Mouse (Mus musculus) myocyte (in vitro differentiated cells): ENCODE measurements around the gene Nup107. TPM values are rescaled to one million over a fixed set of nuclear protein-coding genes. Genes with fewer than 3 reads are reported as not detected.

ENCODE experiments used
- H3K27me3 ChIP-seq: one replicate; pipeline ENCODE4 v1.6.1; 2011; ENCODE audit not compliant: control insufficient read depth, insufficient read depth, insufficient read length
- H3K36me3 ChIP-seq: one replicate; pipeline ENCODE4 v1.6.1; 2011; ENCODE audit not compliant: control insufficient read depth, insufficient read depth
- H3K4me2 ChIP-seq: one replicate; pipeline ENCODE4 v1.6.1; 2011; ENCODE audit warnings: low read depth, control low read depth
- H3K4me3 ChIP-seq: one replicate; pipeline ENCODE4 v1.5.1; 2011; ENCODE audit warnings: mild to moderate bottlenecking, control low read depth, moderate library complexity
- H3K79me2 ChIP-seq: one replicate; pipeline ENCODE4 v1.6.1; 2011; ENCODE audit not compliant: control insufficient read depth, insufficient read depth
- H3ac ChIP-seq: one replicate; pipeline ENCODE4 v1.6.1; 2011; ENCODE audit not compliant: control insufficient read depth, insufficient read length
- CEBPB ChIP-seq: IDR thresholded peaks from 2 replicates; pipeline ENCODE4 v1.6.1; 2011; ENCODE audit warnings: mild to moderate bottlenecking, moderate library complexity; ENCODE audit not compliant: poor library complexity, insufficient read depth, severe bottlenecking
- E2F4 ChIP-seq: IDR thresholded peaks from one replicate; pipeline ENCODE4 v1.6.1; 2011; ENCODE audit warnings: mild to moderate bottlenecking, control low read depth, moderate library complexity; ENCODE audit not compliant: insufficient read depth
- MAX ChIP-seq: IDR thresholded peaks from one replicate; pipeline ENCODE4 v1.6.1; 2011; ENCODE audit warnings: low read depth, mild to moderate bottlenecking, control low read depth
- MYOD1 ChIP-seq, 3 experiments: IDR thresholded peaks; one replicate each; pipeline ENCODE4 v1.6.1; 2011; ENCODE audit warnings: control low read depth in 2 of 3, low read depth in 2 of 3, mild to moderate bottlenecking in 2 of 3, moderate library complexity in 1 of 3; ENCODE audit not compliant: insufficient read length in 2 of 3, control insufficient read depth in 1 of 3
- MYOG ChIP-seq, 3 experiments: IDR thresholded peaks; one replicate each; pipeline ENCODE4 v1.6.1; 2011; ENCODE audit warnings: control low read depth in 2 of 3, low read depth in 2 of 3, mild to moderate bottlenecking in 2 of 3; ENCODE audit not compliant: insufficient read length in 2 of 3, control insufficient read depth in 1 of 3, insufficient read depth in 1 of 3
- POLR2A ChIP-seq: IDR thresholded peaks from one replicate; pipeline ENCODE4 v1.6.1; 2011; ENCODE audit warnings: low read depth, mild to moderate bottlenecking, control low read depth, moderate library complexity; ENCODE audit not compliant: insufficient read length
- POLR2AphosphoS2 ChIP-seq: IDR thresholded peaks from one replicate; pipeline ENCODE4 v1.6.1; 2011; ENCODE audit warnings: low read depth, control low read depth; ENCODE audit not compliant: insufficient read length
- REST ChIP-seq: IDR thresholded peaks from one replicate; pipeline ENCODE4 v1.6.1; 2011; ENCODE audit warnings: mild to moderate bottlenecking, control low read depth, moderate library complexity; ENCODE audit not compliant: insufficient read depth, insufficient read length
- SRF ChIP-seq: IDR thresholded peaks from one replicate; pipeline ENCODE4 v1.6.1; 2011; ENCODE audit warnings: low read depth; ENCODE audit not compliant: control insufficient read depth, insufficient read length
- TCF12 ChIP-seq: IDR thresholded peaks from one replicate; pipeline ENCODE4 v1.6.1; 2011; ENCODE audit warnings: mild to moderate bottlenecking, control low read depth; ENCODE audit not compliant: poor library complexity, insufficient read depth, severe bottlenecking
- TCF3 ChIP-seq: IDR thresholded peaks from one replicate; pipeline ENCODE4 v1.6.1; 2011; ENCODE audit warnings: low read depth, control low read depth; ENCODE audit not compliant: insufficient read length
- USF1 ChIP-seq: IDR thresholded peaks from one replicate; pipeline ENCODE4 v1.6.1; 2011; ENCODE audit warnings: low read depth, mild to moderate bottlenecking, control low read depth, moderate library complexity
- polyA plus RNA-seq: library from polyadenylated mRNA; unstranded; fragments of >200 nt; fragmentation: generic; extraction: Trizol; gene quantifications from one replicate; pipeline ENCODE4 v1.2.1, GENCODE M21; 2012; ENCODE audit warnings: missing spikeins

Gene Nup107
- polyA plus RNA-seq, 1 experiment, result 16.8 TPM

DNA sequence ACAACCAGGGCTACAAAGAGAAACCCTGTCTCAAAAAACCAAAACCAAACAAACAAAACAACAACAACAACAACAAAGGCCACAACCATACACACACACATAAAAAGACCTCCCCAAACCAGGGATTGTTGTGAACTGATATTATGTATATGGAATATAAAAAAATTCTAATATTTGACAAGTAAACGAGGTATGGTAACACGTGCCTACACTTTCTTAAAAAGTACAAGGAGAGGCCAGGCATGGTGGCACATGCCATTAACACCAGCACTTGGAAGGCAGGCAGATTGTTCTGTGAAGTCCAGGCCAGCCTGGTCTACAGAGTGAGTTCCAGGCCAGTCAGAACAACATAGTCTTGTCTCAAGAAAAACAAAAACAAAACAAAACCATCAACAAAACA, 49.3 kb downstream of the Nup107 start:
- Histone ChIP-seq H3K4me2 (no peak overlapping the region), H3ac (no peak overlapping the region), H3K36me3 (peaks cover 6% of the 10 kb centered on the region), H3K27me3 (no peaks in the 10 kb centered on the region), H3K79me2 (peaks cover 10% of the 10 kb centered on the region), H3K4me3 (no peak overlapping the region)
- TF ChIP-seq E2F4 (no peak), TCF12 (no peak), POLR2AphosphoS2 (no peak), MAX (no peak), POLR2A (no peak), MYOD1 (IDR thresholded peaks at IDR 0.05; ENCODE audit: control insufficient read depth in 1 of 3, insufficient read length in 2 of 3, low read depth in 2 of 3) (no peak)

DNA sequence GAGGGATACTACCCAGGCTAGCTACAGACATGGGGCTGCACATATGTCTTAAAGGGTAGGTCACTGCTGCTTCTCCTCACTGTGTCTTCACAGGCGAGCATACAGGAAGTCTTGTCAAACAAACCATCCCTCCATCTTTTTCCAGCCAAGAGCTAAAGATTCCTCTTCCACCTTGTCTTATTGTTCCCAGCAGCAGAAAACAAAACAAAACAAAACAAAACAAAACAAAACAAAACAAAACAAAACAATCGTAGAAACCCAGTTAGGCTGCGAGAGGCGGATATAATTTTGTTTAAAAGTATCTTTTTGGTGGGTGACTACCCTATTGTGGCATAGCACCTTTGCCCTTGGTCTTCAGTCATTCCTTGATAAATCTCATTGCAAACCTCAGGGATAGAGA, 49.9 kb downstream of the Nup107 start:
- Histone ChIP-seq H3ac (no peak overlapping the region), H3K79me2 (peaks cover 10% of the 10 kb centered on the region), H3K4me2 (no peak overlapping the region)

DNA sequence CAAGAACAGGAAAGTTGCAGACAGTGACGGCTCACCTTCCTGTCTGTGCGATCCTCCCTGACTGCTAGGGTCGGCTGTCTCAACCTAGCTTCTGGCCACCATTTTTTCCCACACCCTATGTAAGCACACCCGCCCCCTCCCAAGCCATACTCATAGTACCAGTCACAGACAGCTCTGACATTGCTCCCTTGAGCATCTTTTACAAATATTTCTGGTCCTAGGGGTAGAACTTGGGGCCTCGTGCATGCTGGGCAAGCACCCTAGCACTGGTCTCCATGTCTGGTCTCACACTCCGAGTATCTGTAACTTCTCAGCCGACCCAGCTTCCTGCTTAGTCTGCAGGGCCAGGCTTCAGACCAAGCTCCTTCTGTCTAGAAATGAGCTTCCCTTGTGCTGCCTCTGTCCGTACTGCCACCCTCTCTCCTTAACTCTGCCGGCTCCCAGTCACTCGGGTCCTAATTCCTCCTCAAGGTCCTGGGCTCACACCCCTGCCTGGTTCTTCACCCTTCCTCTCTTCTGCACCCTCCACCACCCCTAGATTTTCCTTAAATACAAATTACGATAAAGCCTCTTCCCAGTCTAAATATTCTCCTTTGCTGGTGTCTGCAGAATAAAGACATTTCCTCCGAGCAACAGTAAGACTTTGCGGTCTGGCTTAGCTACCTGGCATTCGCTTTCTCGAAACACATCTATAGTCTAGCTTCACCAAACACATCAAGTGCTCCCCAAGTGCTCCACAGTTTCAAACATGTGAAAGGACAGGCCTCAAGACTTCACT, 50.6 kb downstream of the Nup107 start:
- Histone ChIP-seq H3K27me3 (no peaks in the 10 kb centered on the region), H3ac (no peak overlapping the region), H3K36me3 (peaks cover 6% of the 10 kb centered on the region), H3K79me2 (peaks cover 10% of the 10 kb centered on the region), H3K4me2 (no peak overlapping the region), H3K4me3 (no peak overlapping the region)
- TF ChIP-seq USF1 (no peak), REST (no peak), SRF (no peak), POLR2AphosphoS2 (no peak), MYOG (IDR thresholded peaks at IDR 0.05; ENCODE audit: control insufficient read depth in 1 of 3, insufficient read depth in 1 of 3, insufficient read length in 2 of 3, low read depth in 2 of 3) (no peak), CEBPB (no peak)

More for the DNA sequence above, 49.9 kb downstream of the Nup107 start:
- TF ChIP-seq TCF3 (no peak), MYOG (IDR thresholded peaks at IDR 0.05; ENCODE audit: control insufficient read depth in 1 of 3, insufficient read depth in 1 of 3, insufficient read length in 2 of 3, low read depth in 2 of 3) (no peak), CEBPB (no peak), REST (no peak), USF1 (no peak), POLR2AphosphoS2 (no peak)
- Histone ChIP-seq H3K27me3 (no peaks in the 10 kb centered on the region), H3K36me3 (peaks cover 6% of the 10 kb centered on the region), H3K4me3 (no peak overlapping the region)

DNA sequence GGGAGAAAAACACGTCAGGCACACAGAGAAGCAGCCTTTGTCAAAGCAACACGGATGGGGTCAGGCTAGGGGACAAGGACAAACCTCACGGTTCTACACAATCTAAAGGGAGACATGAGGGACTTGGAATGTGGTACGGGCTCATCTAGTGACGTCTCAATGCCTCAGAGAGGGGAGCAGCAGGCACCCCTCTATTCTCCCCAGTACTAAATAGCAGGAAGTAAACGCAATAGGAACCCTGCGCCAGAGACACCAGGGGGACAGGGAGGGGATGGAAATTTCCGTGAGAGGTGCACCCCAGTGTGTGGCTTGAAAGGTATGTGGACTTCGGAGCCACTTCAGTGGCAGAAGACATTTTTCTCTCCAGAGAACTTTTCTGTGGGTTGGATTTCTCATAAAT, 51.6 kb downstream of the Nup107 start:
- Histone ChIP-seq H3K4me3 (no peak overlapping the region), H3K36me3 (peaks cover 6% of the 10 kb centered on the region), H3K79me2 (peaks cover 10% of the 10 kb centered on the region), H3K27me3 (no peaks in the 10 kb centered on the region), H3K4me2 (no peak overlapping the region), H3ac (no peak overlapping the region)
- TF ChIP-seq CEBPB, result no peak
- no peak for TF ChIP-seq MYOD1 (IDR thresholded peaks at IDR 0.05; ENCODE audit: control insufficient read depth in 1 of 3, insufficient read length in 2 of 3, low read depth in 2 of 3)

DNA sequence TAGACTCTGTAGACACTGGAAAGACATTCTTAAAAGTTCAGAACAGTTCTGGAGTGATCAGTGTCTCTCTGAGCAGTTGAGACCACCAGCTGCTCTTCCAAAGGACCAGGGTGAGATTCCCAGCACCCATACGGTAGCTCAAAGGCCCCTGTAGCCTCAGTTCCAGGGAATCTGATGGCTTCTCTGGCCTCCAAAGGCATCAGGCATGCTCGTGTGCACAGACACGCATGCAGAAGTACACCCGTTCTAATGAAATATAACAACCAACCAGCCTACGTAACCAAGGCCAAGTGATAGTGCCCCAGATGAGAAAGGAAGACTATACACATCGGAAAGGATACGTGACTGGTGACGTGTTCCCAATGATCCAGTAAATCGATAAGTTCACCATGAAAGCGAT, 52.3 kb downstream of the Nup107 start:
- H3ac ChIP-seq, result no peak overlapping the region
- no peaks in the 10 kb centered on the region for H3K27me3 ChIP-seq
- no peak for TF ChIP-seq POLR2A
- TF ChIP-seq POLR2AphosphoS2, result no peak
- no peak for TF ChIP-seq MAX
- no peak for TF ChIP-seq TCF3
- no peak for TF ChIP-seq MYOD1 (IDR thresholded peaks at IDR 0.05; ENCODE audit: control insufficient read depth in 1 of 3, insufficient read length in 2 of 3, low read depth in 2 of 3)
- TF ChIP-seq TCF12, result no peak
- no peak for TF ChIP-seq CEBPB
- TF ChIP-seq USF1, result no peak
- TF ChIP-seq SRF, result no peak
- H3K79me2 ChIP-seq, result peaks cover 6% of the 10 kb centered on the region
- peaks cover 6% of the 10 kb centered on the region for H3K36me3 ChIP-seq
- H3K4me2 ChIP-seq, result no peak overlapping the region
- no peak overlapping the region for H3K4me3 ChIP-seq

DNA sequence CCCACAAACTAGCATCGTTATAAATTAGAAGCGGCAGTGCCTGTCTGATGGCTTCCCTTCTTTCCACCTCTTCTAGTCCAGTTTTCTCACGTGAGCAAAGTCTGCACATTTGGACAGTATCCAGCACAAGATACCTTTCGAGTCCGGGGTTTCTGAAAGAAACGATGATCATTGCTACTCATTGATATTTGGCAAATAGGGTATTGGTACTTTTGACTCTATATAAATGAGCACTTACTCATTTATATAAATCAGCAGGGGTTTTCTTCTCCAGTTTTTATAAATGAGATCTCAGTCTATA, 52.9 kb downstream of the Nup107 start:
- TF ChIP-seq MYOG (IDR thresholded peaks at IDR 0.05; ENCODE audit: control insufficient read depth in 1 of 3, insufficient read depth in 1 of 3, insufficient read length in 2 of 3, low read depth in 2 of 3) (no peak), MAX (no peak), TCF12 (no peak), USF1 (no peak), TCF3 (no peak), POLR2AphosphoS2 (no peak), CEBPB (no peak)
- Histone ChIP-seq H3K36me3 (peaks cover 6% of the 10 kb centered on the region), H3ac (no peak overlapping the region), H3K79me2 (peaks cover under 1% of the 10 kb centered on the region), H3K4me2 (no peak overlapping the region), H3K4me3 (no peak overlapping the region), H3K27me3 (no peaks in the 10 kb centered on the region)
